Mouse (Mus musculus) CH12.LX (cell line): ENCODE results near the gene Dlx6. TPM values are rescaled to one million over a fixed set of nuclear protein-coding genes. Genes with fewer than 3 reads are reported as not detected.

Experiments used
- DNase-seq: peaks from one replicate; pipeline ENCODE4 v3.0.0-alpha.2; 2013; ENCODE audit errors: extremely low read depth
- H3K27ac ChIP-seq: 2 replicates; pipeline ENCODE4 v1.5.1; 2012; ENCODE audit warnings: low read depth, mild to moderate bottlenecking, control low read depth, moderate library complexity; ENCODE audit not compliant: insufficient read depth
- H3K27me3 ChIP-seq: replicated peaks from 2 replicates; pipeline ENCODE3; 2012; ENCODE audit warnings: inconsistent platforms
- H3K36me3 ChIP-seq, 2 experiments: replicated peaks in 1 of 2; 2 replicates each; pipeline versions ENCODE3 to v1.6.1; 2012; ENCODE audit warnings: inconsistent platforms in 1 of 2, low read length in 1 of 2, mild to moderate bottlenecking in 1 of 2, mixed read lengths in 1 of 2, moderate library complexity in 1 of 2; ENCODE audit not compliant: control insufficient read depth in 1 of 2, insufficient read depth in 1 of 2
- H3K4me1 ChIP-seq, 2 experiments: 2 replicates each; pipeline ENCODE4 v1.6.1; 2012; ENCODE audit warnings: inconsistent platforms in 1 of 2, moderate library complexity in 1 of 2; ENCODE audit not compliant: insufficient read depth in 2 of 2, control insufficient read depth in 1 of 2
- H3K4me2 ChIP-seq: 2 replicates; pipeline ENCODE4 v1.6.1; 2012; ENCODE audit warnings: low read depth, mild to moderate bottlenecking, control low read depth; ENCODE audit not compliant: poor library complexity, insufficient read depth, severe bottlenecking
- H3K4me3 ChIP-seq, 3 experiments: fragments of 150-350 bp in 1 of 3; sonication (generic) in 1 of 3; replicated peaks in 1 of 3; 2 replicates each; pipeline versions ENCODE3 to v1.5.1; 2011 to 2012; ENCODE audit warnings: low read depth in 2 of 3, low read length in 2 of 3, mild to moderate bottlenecking in 2 of 3, moderate library complexity in 2 of 3, control low read depth in 1 of 3, improper control_type of control experiment in 1 of 3, inconsistent platforms in 1 of 3, mixed read lengths in 1 of 3; ENCODE audit not compliant: poor library complexity in 1 of 3
- H3K79me2 ChIP-seq: replicated peaks from 2 replicates; pipeline ENCODE4 v1.6.1; 2012; ENCODE audit warnings: mild to moderate bottlenecking, moderate library complexity; ENCODE audit not compliant: control insufficient read depth, poor library complexity, insufficient read depth, severe bottlenecking; ENCODE audit errors: extremely low read depth
- H3K9ac ChIP-seq: 2 replicates; pipeline ENCODE4 v1.6.1; 2012; ENCODE audit warnings: low read depth, mild to moderate bottlenecking, control low read depth, moderate library complexity; ENCODE audit not compliant: insufficient read depth
- H3K9me3 ChIP-seq: replicated peaks from 2 replicates; pipeline ENCODE3; 2012; ENCODE audit warnings: low read length, inconsistent platforms, mixed read lengths
- BHLHE40 ChIP-seq: IDR thresholded peaks from 2 replicates; pipeline ENCODE4 v1.6.1; 2011; ENCODE audit warnings: mild to moderate bottlenecking, low read depth, low read length, improper control_type of control experiment
- CHD1 ChIP-seq: IDR thresholded peaks from 2 replicates; pipeline ENCODE4 v1.6.1; 2012; ENCODE audit warnings: low read depth, low read length, improper control_type of control experiment, inconsistent platforms
- E2F4 ChIP-seq: IDR thresholded peaks from 2 replicates; pipeline ENCODE4 v1.6.1; 2011; ENCODE audit warnings: low read depth, low read length, improper control_type of control experiment; ENCODE audit not compliant: insufficient replicate concordance
- ETS1 ChIP-seq: conservative IDR thresholded peaks from 2 replicates; pipeline ENCODE4 v1.6.1; 2012; ENCODE audit warnings: low read depth, mild to moderate bottlenecking, inconsistent platforms, low read length, improper control_type of control experiment, moderate library complexity
- IRF4 ChIP-seq: IDR thresholded peaks from 2 replicates; pipeline ENCODE4 v1.6.1; 2014; ENCODE audit warnings: low read depth, mild to moderate bottlenecking, inconsistent platforms, low read length, improper control_type of control experiment
- JUND ChIP-seq: conservative IDR thresholded peaks from 2 replicates; pipeline ENCODE4 v1.6.1; 2011; ENCODE audit warnings: low read depth, low read length, improper control_type of control experiment
- MAFK ChIP-seq: IDR thresholded peaks from 2 replicates; pipeline ENCODE4 v1.6.1; 2011; ENCODE audit warnings: low read length, improper control_type of control experiment; ENCODE audit not compliant: insufficient replicate concordance
- MAX ChIP-seq: IDR thresholded peaks from 2 replicates; pipeline ENCODE4 v1.6.1; 2011; ENCODE audit warnings: low read length, improper control_type of control experiment
- MEF2A ChIP-seq: IDR thresholded peaks from 2 replicates; pipeline ENCODE4 v1.6.1; 2014; ENCODE audit warnings: low read depth, mild to moderate bottlenecking, inconsistent platforms, low read length, improper control_type of control experiment, borderline replicate concordance
- MXI1 ChIP-seq: IDR thresholded peaks from 2 replicates; pipeline ENCODE4 v1.6.1; 2011; ENCODE audit warnings: mild to moderate bottlenecking, low read depth, low read length, improper control_type of control experiment
- MYC ChIP-seq: IDR thresholded peaks from 2 replicates; pipeline ENCODE4 v1.6.1; 2011; ENCODE audit warnings: low read depth, mild to moderate bottlenecking, improper control_type of control experiment, low read length
- NELFE ChIP-seq: IDR thresholded peaks from 2 replicates; pipeline ENCODE4 v1.6.1; 2011; ENCODE audit warnings: low read depth, low read length, improper control_type of control experiment
- PAX5 ChIP-seq: IDR thresholded peaks from 2 replicates; pipeline ENCODE4 v1.6.1; 2012; ENCODE audit warnings: low read length, inconsistent platforms, mixed read lengths
- POLR2A ChIP-seq: IDR thresholded peaks from 2 replicates; pipeline ENCODE4 v1.6.1; 2011; ENCODE audit warnings: low read depth, mild to moderate bottlenecking, improper control_type of control experiment, low read length
- RAD21 ChIP-seq: IDR thresholded peaks from 2 replicates; pipeline ENCODE4 v1.6.1; 2011; ENCODE audit warnings: low read depth, mild to moderate bottlenecking, low read length, improper control_type of control experiment, moderate library complexity
- SMC3 ChIP-seq: IDR thresholded peaks from 2 replicates; pipeline ENCODE4 v1.6.1; 2011; ENCODE audit warnings: low read depth, low read length, improper control_type of control experiment
- TBP ChIP-seq: conservative IDR thresholded peaks from 2 replicates; pipeline ENCODE4 v1.6.1; 2011; ENCODE audit warnings: low read depth, low read length, improper control_type of control experiment
- USF2 ChIP-seq: conservative IDR thresholded peaks from 2 replicates; pipeline ENCODE4 v1.6.1; 2011; ENCODE audit warnings: low read depth, low read length, improper control_type of control experiment
- ZKSCAN1 ChIP-seq: IDR thresholded peaks from 2 replicates; pipeline ENCODE4 v1.6.1; 2012; ENCODE audit warnings: low read depth, inconsistent platforms, low read length, improper control_type of control experiment, borderline replicate concordance
- ZMIZ1 ChIP-seq: IDR thresholded peaks from 2 replicates; pipeline ENCODE4 v1.6.1; 2012; ENCODE audit warnings: low read depth, mild to moderate bottlenecking, inconsistent platforms, low read length, improper control_type of control experiment
- ZNF384 ChIP-seq: IDR thresholded peaks from 2 replicates; pipeline ENCODE4 v1.6.1; 2012; ENCODE audit warnings: low read depth, low read length, improper control_type of control experiment, inconsistent platforms
- dilution Hi-C: fragments of 300-500 bp; cut with MboI; formaldehyde crosslinking; loops from 2 replicates; pipeline ENCODE4 v1.14.3; 2020; ENCODE audit warnings: low sequenced_read_pairs; ENCODE audit not compliant: extremely low pct_unique_long_range_greater_than_20kb, extremely low pct_ligation_motif_present
- in situ Hi-C: fragments of 300-500 bp; cut with MboI; formaldehyde crosslinking; loops from 3 replicates; pipeline ENCODE4 v1.14.3; 2019; ENCODE audit warnings: low sequenced_read_pairs, low pct_ligation_motif_present, low pct_unique_long_range_greater_than_20kb, mixed read lengths
- polyA plus RNA-seq: library from polyadenylated mRNA; unstranded; fragments of >175 nt; gene quantifications from 2 replicates; pipeline ENCODE4 v1.2.1, GENCODE M21; 2012; ENCODE audit warnings: low read depth; ENCODE audit not compliant: insufficient read length
- total RNA-seq, 2 experiments: library from RNA; depleted of rRNA; stranded (reverse); fragments of 300-350 nt in 1 of 2; fragments of >200 nt in 1 of 2; gene quantifications; 2 replicates each; pipeline ENCODE4 v1.2.3; 2012 to 2014

Dlx6 gene
- total and polyA plus RNA-seq, 3 experiments, result not detected

GRCm38 (mm10) chr6:6850324-6851060 is 12.6 kb upstream of the Dlx6 start:
- no peak overlapping the region for H3K27ac ChIP-seq
- H3K79me2 ChIP-seq, result no peaks in the 10 kb centered on the region
- H3K4me1 ChIP-seq, result peaks cover 0 to 5% of the 10 kb centered on the region in 2 experiments; a peak in 1 of 4 replicates
- H3K4me3 ChIP-seq, result no peak overlapping the region
- H3K27me3 ChIP-seq, result no peaks in the 10 kb centered on the region
- TF ChIP-seq NELFE (no peak), ZKSCAN1 (no peak), SMC3 (no peak), MAFK (no peak), USF2 (no peak), IRF4 (no peak), PAX5 (no peak), E2F4 (no peak), MEF2A (no peak), JUND (no peak), TBP (no peak), POLR2A (no peak), ZNF384 (no peak), BHLHE40 (no peak), RAD21 (no peak), CHD1 (no peak), MAX (no peak), ETS1 (no peak), MXI1 (no peak)
- dilution Hi-C loops (no loop called here), in situ Hi-C loops (no loop called here)
- no peak overlapping the region for H3K4me2 ChIP-seq
- no peaks in the 10 kb centered on the region for H3K36me3 ChIP-seq
- no peaks in the 10 kb centered on the region for H3K9me3 ChIP-seq
- DNase-seq, result no peak
- no peak overlapping the region for H3K9ac ChIP-seq

- DNase-seq, result no peak
- Histone ChIP-seq H3K9ac (no peak overlapping the region), H3K79me2 (no peaks in the 10 kb centered on the region), H3K4me2 (no peak overlapping the region), H3K4me1 (peaks cover 0 to 5% of the 10 kb centered on the region in 2 experiments; a peak in 1 of 4 replicates), H3K27ac (no peak overlapping the region), H3K4me3 (no peak overlapping the region), H3K9me3 (no peaks in the 10 kb centered on the region), H3K27me3 (no peaks in the 10 kb centered on the region), H3K36me3 (no peaks in the 10 kb centered on the region)
- dilution Hi-C loops (no loop called here), in situ Hi-C loops (no loop called here)
- TF ChIP-seq ZMIZ1 (no peak), E2F4 (no peak), TBP (no peak), BHLHE40 (peak; percentile 18; the same call in 1 of the 2 replicates), MYC (no peak), RAD21 (no peak)
Measured at GRCm38 (mm10) chr6:6851166-6851565, 12.0 kb upstream of the Dlx6 start.
